Mouse (Mus musculus): ENCODE measurements at regions not wholly inside any gene's neighbourhood (a gene's known extent, or its start where the extent isn't known, plus 50 kb on each side); places are given as distances from the start of the nearest gene placed in this dataset.
"Not testable (repeated sequence)": the region's sequence is repeated elsewhere in the genome, so short reads cannot be mapped to it uniquely, and the experiment has no call there.

GRCm38 (mm10) chr3:98968811-98969210, 75.8 kb upstream of the Hao2 start:
- Histone ChIP-seq H3K4me1 (peaks cover 10% of the 10 kb centered on the region), H3K27ac (no peak overlapping the region), H3K9me3 (no peaks in the 10 kb centered on the region), H3K36me3 (replicated peaks) (no peaks in the 10 kb centered on the region), H3K4me3 (no peak overlapping the region), H3K27me3 (ENCODE audit: poor library complexity, severe bottlenecking) (no peaks in the 10 kb centered on the region)
- peak; percentile 18 for DNase-seq (ENCODE audit: extremely low spot score, low spot score)
- 33% methylated on average over 4 of the region's 4 CpGs for WGBS

- 9% methylated on average over 3 of the region's 3 CpGs for WGBS
- H3K4me1 ChIP-seq, result 0 out of 2 replicates have a peak, but pooled peaks cover 4% of the 10 kb centered on the region
- no peaks in the 10 kb centered on the region for H3K9me3 ChIP-seq
- DNase-seq (ENCODE audit: extremely low spot score, low spot score), result no peak
- H3K4me3 ChIP-seq, result no peak overlapping the region
- no peaks in the 10 kb centered on the region for H3K36me3 ChIP-seq (replicated peaks)
- H3K27me3 ChIP-seq (ENCODE audit: poor library complexity, severe bottlenecking), result no peaks in the 10 kb centered on the region
- H3K27ac ChIP-seq, result no peak overlapping the region
Observed at GRCm38 (mm10) chr3:98975777-98976176, 82.7 kb upstream of the Hao2 start.

- Histone ChIP-seq H3K36me3 (replicated peaks) (no peaks in the 10 kb centered on the region), H3K4me3 (no peak overlapping the region), H3K27ac (no peak overlapping the region), H3K4me1 (no peaks in the 10 kb centered on the region), H3K27me3 (ENCODE audit: poor library complexity, severe bottlenecking) (no peaks in the 10 kb centered on the region), H3K9me3 (no peaks in the 10 kb centered on the region)
- no peak for DNase-seq (ENCODE audit: extremely low spot score, low spot score)
- 90% methylated on average over 1 of the region's 1 CpGs for WGBS
Observed at GRCm38 (mm10) chr3:98982787-98983186, 89.7 kb upstream of the Hao2 start.

DNA sequence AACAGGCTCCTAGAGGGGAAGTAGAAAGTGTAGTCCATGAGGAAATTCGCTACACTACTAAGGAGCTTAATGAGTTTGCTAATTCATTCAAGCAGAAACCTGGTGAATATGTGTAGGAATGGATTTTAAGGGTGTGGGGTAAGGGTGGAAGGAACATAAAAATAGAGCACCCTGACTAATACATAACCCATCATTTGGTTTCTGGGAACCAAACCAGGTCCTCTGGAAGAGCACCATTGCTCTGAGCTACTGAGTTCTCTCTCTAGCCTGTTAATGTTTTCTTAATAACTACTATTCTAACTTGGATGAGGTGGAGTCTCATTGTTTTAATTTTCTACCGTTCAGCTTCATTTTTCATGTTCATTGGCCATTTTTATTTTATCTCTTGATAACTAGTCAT, 94.2 kb upstream of the Hao2 start:
- not testable (repeated sequence) for H3K9me3 ChIP-seq
- 75% methylated on average over 2 of the region's 2 CpGs for WGBS

GRCm38 (mm10) chr3:98990801-98991200, 97.8 kb upstream of the Hao2 start:
- Histone ChIP-seq H3K9me3 (no peaks in the 10 kb centered on the region; the same call in 1 of the 2 replicates), H3K4me1 (peaks cover 19% of the 10 kb centered on the region), H3K27ac (peak overlapping the region; percentile 62), H3K36me3 (replicated peaks) (no peaks in the 10 kb centered on the region), H3K4me3 (no peak overlapping the region), H3K27me3 (ENCODE audit: poor library complexity, severe bottlenecking) (no peaks in the 10 kb centered on the region)
- DNase-seq (ENCODE audit: extremely low spot score, low spot score), result peak; percentile 64
- 20% methylated on average over 9 of the region's 10 CpGs for WGBS

More for the DNA sequence above, 94.2 kb upstream of the Hao2 start:
- H3K27ac ChIP-seq; H3K4me3 ChIP-seq; H3K27me3 ChIP-seq (ENCODE audit: poor library complexity, severe bottlenecking); H3K36me3 ChIP-seq (replicated peaks); DNase-seq (ENCODE audit: extremely low spot score, low spot score): not testable (repeated sequence)
- H3K4me1 ChIP-seq, result peaks cover 17% of the 10 kb centered on the region

DNA sequence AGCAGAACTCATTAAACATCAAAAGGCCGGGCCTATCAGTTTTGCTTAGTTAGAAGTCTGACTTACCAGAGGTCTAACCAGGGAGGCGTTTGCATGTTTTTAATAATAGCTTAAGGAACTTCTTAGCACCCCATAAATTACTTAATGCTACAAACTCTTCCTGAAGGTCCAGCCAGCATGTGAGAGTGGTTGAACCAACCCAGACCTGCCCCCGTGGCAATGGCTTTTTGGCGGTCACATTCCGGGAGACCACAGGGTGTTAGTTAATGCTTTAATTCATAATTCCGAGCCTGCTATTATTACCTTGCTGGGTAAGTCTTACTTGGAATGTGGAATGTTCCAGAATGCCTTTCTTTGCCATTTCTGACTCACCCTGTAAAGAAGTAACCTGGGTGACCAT, 98.2 kb upstream of the Hao2 start:
- no peak for DNase-seq (ENCODE audit: extremely low spot score, low spot score)
- H3K4me3 ChIP-seq, result no peak overlapping the region
- peak overlapping the region; percentile 62 for H3K27ac ChIP-seq
- peaks cover 19% of the 10 kb centered on the region for H3K4me1 ChIP-seq
- no peaks in the 10 kb centered on the region; the same call in 1 of the 2 replicates for H3K9me3 ChIP-seq
- H3K27me3 ChIP-seq (ENCODE audit: poor library complexity, severe bottlenecking), result no peaks in the 10 kb centered on the region
- WGBS, result 57% methylated on average over 6 of the region's 6 CpGs
- H3K36me3 ChIP-seq (replicated peaks), result no peaks in the 10 kb centered on the region

- Histone ChIP-seq H3K4me3 (no peak overlapping the region), H3K9me3 (no peaks in the 10 kb centered on the region; the same call in 1 of the 2 replicates), H3K27me3 (ENCODE audit: poor library complexity, severe bottlenecking) (no peaks in the 10 kb centered on the region), H3K36me3 (replicated peaks) (no peaks in the 10 kb centered on the region), H3K4me1 (peaks cover 19% of the 10 kb centered on the region), H3K27ac (no peak overlapping the region)
- no peak for DNase-seq (ENCODE audit: extremely low spot score, low spot score)
Observed at GRCm38 (mm10) chr3:98994086-98994485, 101.0 kb upstream of the Hao2 start.

DNA sequence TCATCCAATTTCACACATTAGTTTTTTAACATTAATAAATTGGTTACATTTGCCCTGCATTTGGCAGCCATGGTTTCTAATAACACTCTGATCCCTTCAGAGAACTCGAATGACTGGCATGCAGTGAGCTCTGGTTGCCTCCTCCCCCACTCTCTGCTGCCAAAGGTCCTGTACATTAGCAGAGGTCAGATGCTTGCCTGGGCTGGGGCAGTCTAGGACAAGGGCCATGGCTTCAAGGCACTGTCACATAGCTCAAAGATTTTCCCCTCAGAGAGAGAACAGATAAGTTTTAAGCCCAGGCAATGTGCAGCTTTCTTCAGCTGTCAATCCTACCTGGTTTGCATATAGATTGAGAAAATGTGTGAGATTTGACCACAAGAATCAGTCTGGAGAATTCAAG, 110.2 kb upstream of the Wars2 start:
- Histone ChIP-seq H3K27ac (no peak overlapping the region), H3K9me3 (no peaks in the 10 kb centered on the region), H3K4me3 (no peak overlapping the region), H3K4me1 (peaks cover 9% of the 10 kb centered on the region), H3K36me3 (replicated peaks) (no peaks in the 10 kb centered on the region), H3K27me3 (ENCODE audit: poor library complexity, severe bottlenecking) (no peaks in the 10 kb centered on the region)
- no peak for DNase-seq (ENCODE audit: extremely low spot score, low spot score)
- WGBS, result 56% methylated on average over 1 of the region's 1 CpGs

- H3K4me3 ChIP-seq, result no peak overlapping the region
- no peaks in the 10 kb centered on the region for H3K4me1 ChIP-seq
- H3K27ac ChIP-seq, result no peak overlapping the region
- no peaks in the 10 kb centered on the region for H3K36me3 ChIP-seq (replicated peaks)
- no peak for DNase-seq (ENCODE audit: extremely low spot score, low spot score)
- H3K27me3 ChIP-seq (ENCODE audit: poor library complexity, severe bottlenecking), result no peaks in the 10 kb centered on the region
- 84% methylated on average over 6 of the region's 6 CpGs for WGBS
- no peaks in the 10 kb centered on the region for H3K9me3 ChIP-seq
Observed at GRCm38 (mm10) chr3:99046190-99046589, 94.7 kb upstream of the Wars2 start.

- Histone ChIP-seq H3K27ac (no peak overlapping the region), H3K4me1 (no peaks in the 10 kb centered on the region), H3K9me3 (no peaks in the 10 kb centered on the region), H3K27me3 (ENCODE audit: poor library complexity, severe bottlenecking) (no peaks in the 10 kb centered on the region), H3K36me3 (replicated peaks) (no peaks in the 10 kb centered on the region), H3K4me3 (no peak overlapping the region)
- 73% methylated on average over 5 of the region's 5 CpGs for WGBS
- DNase-seq (ENCODE audit: extremely low spot score, low spot score), result no peak
Observed at GRCm38 (mm10) chr3:99047156-99047555, 93.7 kb upstream of the Wars2 start.

GRCm38 (mm10) chr3:99049305-99049704, 91.6 kb upstream of the Wars2 start:
- H3K9me3 ChIP-seq, result no peaks in the 10 kb centered on the region
- DNase-seq (ENCODE audit: extremely low spot score, low spot score), result no peak
- no peaks in the 10 kb centered on the region for H3K27me3 ChIP-seq (ENCODE audit: poor library complexity, severe bottlenecking)
- H3K27ac ChIP-seq, result no peak overlapping the region
- 75% methylated on average over 2 of the region's 2 CpGs for WGBS
- no peak overlapping the region for H3K4me3 ChIP-seq
- peaks cover 2% of the 10 kb centered on the region; the same call in 1 of the 2 replicates for H3K4me1 ChIP-seq
- no peaks in the 10 kb centered on the region for H3K36me3 ChIP-seq (replicated peaks)

- Histone ChIP-seq H3K36me3 (replicated peaks) (no peaks in the 10 kb centered on the region), H3K9me3 (no peaks in the 10 kb centered on the region), H3K27ac (no peak overlapping the region), H3K27me3 (ENCODE audit: poor library complexity, severe bottlenecking) (no peaks in the 10 kb centered on the region), H3K4me3 (no peak overlapping the region), H3K4me1 (peaks cover 2% of the 10 kb centered on the region; the same call in 1 of the 2 replicates)
- WGBS, result 90% methylated on average over 4 of the region's 4 CpGs
- DNase-seq (ENCODE audit: extremely low spot score, low spot score), result no peak
Observed at GRCm38 (mm10) chr3:99052176-99052575, 88.7 kb upstream of the Wars2 start.

GRCm38 (mm10) chr3:99067168-99067567, 73.7 kb upstream of the Wars2 start:
- no peak for DNase-seq (ENCODE audit: extremely low spot score, low spot score)
- no peak overlapping the region for H3K27ac ChIP-seq

More at GRCm38 (mm10) chr3:99067168-99067567, 73.7 kb upstream of the Wars2 start:
- Histone ChIP-seq H3K27me3 (ENCODE audit: poor library complexity, severe bottlenecking) (no peaks in the 10 kb centered on the region), H3K4me1 (no peaks in the 10 kb centered on the region), H3K9me3 (no peaks in the 10 kb centered on the region), H3K36me3 (replicated peaks) (no peaks in the 10 kb centered on the region), H3K4me3 (no peak overlapping the region)
- 88% methylated on average over 3 of the region's 3 CpGs for WGBS
